Comparison of ENCODE assay signal across 13 mouse cellular contexts in genomic region chr16:25026191-25026590, GRCm38 (mm10).
DNase-seq lines count a peak whose midpoint lies in the region; ATAC-seq and TF ChIP-seq lines count a peak whose summit lies in the region.
"Had no signal": no experiment of that assay in that cellular context is flagged by ENCODE, and none has a peak within 500 bp of the region (broad histone marks: within the 10 kb centered on the region; RNA-seq: fewer than 3 reads in every experiment).

No protein-coding gene starts in this region.

- no peaks in the 10 kb centered on the region for H3K9me3 ChIP-seq in neural tube, embryonic 15.5 days (replicated peaks)
- H3K9me3 ChIP-seq: heart, embryonic 13.5 days had no signal

- intact Hi-C loops in left cerebral cortex, adult 2 months (cut with DNase I), result no loop called here

- no peak overlapping the region for H3K9ac ChIP-seq in neural tube, embryonic 15.5 days (replicated peaks)
- H3K9ac ChIP-seq: heart, embryonic 13.5 days; liver, embryonic 14.5 days had no signal

- WGBS in neural tube, embryonic 15.5 days, result 78% methylated on average over 1 of the region's 1 CpGs
- WGBS in kidney, adult 2 months, result 51% methylated on average over 1 of the region's 1 CpGs

- H3K27me3 ChIP-seq in neural tube, embryonic 15.5 days (replicated peaks), result no peaks in the 10 kb centered on the region
- H3K27me3 ChIP-seq in kidney, adult 2 months (replicated peaks; ENCODE audit: control insufficient read depth, insufficient read depth, low read length), result no peaks in the 10 kb centered on the region

- no peak overlapping the region for H3K4me3 ChIP-seq in neural tube, embryonic 15.5 days (replicated peaks)
- H3K4me3 ChIP-seq in kidney, adult 2 months (ENCODE audit: insufficient read depth, low read depth, low read length), result no peak overlapping the region
- no peak overlapping the region for H3K4me3 ChIP-seq in left cerebral cortex, adult 2 months
- H3K4me3 ChIP-seq: heart, embryonic 13.5 days had no signal

- DNase-seq in adrenal gland, postnatal 14 days, result peak; percentile 36
- no peak for DNase-seq in adrenal gland, postnatal 4 days (ENCODE audit: low spot score in 2 of 2)
- DNase-seq in neural tube, embryonic 10.5 days (ENCODE audit: extremely low spot score, low spot score), result peak; percentile 20
- peak; percentile 72 for DNase-seq in kidney, adult 2 months
- no peak for DNase-seq in right cerebral cortex, postnatal 36 days (ENCODE audit: low spot score in 2 of 2)
- no peak for DNase-seq in left cerebral cortex, adult 2 months (ENCODE audit: extremely low spot score in 1 of 2, low spot score in 2 of 2)
- no peak for DNase-seq in left cerebral cortex, adult 18-20 months (ENCODE audit: low spot score in 2 of 2)
- DNase-seq: cerebellum, adult 9-11 months; layer of hippocampus, adult 9-11 months had no signal

- ATAC-seq in neural tube, embryonic 15.5 days (ENCODE audit: low FRiP score), result no peak
- ATAC-seq: activated CD4-positive, CD25-positive, alpha-beta regulatory T cell, adult 4 months had no signal

- no peak for TF ChIP-seq CTCF in kidney, adult 2 months (conservative IDR thresholded peaks at IDR 0.05; ENCODE audit: insufficient read depth, insufficient read length, low read depth, low read length)
- TF ChIP-seq CTCF in left cerebral cortex, adult 2 months (IDR thresholded peaks at IDR 0.05), result no peak

- H3K4me1 ChIP-seq in neural tube, embryonic 15.5 days, result no peaks in the 10 kb centered on the region
- peaks cover 7% of the 10 kb centered on the region; the same call in 1 of the 2 replicates for H3K4me1 ChIP-seq in kidney, adult 2 months (ENCODE audit: control insufficient read depth, insufficient read depth, low read length)

- no peak overlapping the region for H3K27ac ChIP-seq in neural tube, embryonic 15.5 days (replicated peaks)
- peak overlapping the region; percentile 68 for H3K27ac ChIP-seq in kidney, adult 2 months (ENCODE audit: insufficient read depth, low read depth, low read length)
- no peak overlapping the region for H3K27ac ChIP-seq in left cerebral cortex, adult 2 months
- H3K27ac ChIP-seq: heart, embryonic 13.5 days; liver, embryonic 14.5 days had no signal

- no peak for TF ChIP-seq POLR2A in kidney, adult 2 months (IDR thresholded peaks at IDR 0.05; ENCODE audit: low read depth, low read length)

- H3K4me2 ChIP-seq in neural tube, embryonic 15.5 days, result no peak overlapping the region
- H3K4me2 ChIP-seq: heart, embryonic 13.5 days had no signal

- no peaks in the 10 kb centered on the region for H3K36me3 ChIP-seq in neural tube, embryonic 15.5 days
- no peaks in the 10 kb centered on the region for H3K36me3 ChIP-seq in kidney, adult 2 months (ENCODE audit: control insufficient read depth, insufficient read depth, low read length)
- H3K36me3 ChIP-seq: heart, embryonic 13.5 days had no signal

Comparison
In these comparisons a context has a peak if more than half of its experiments do, and no peak if none do; other contexts are left out.
1. DNase-seq: peak in adrenal gland, postnatal 14 days (single experiment), neural tube, embryonic 10.5 days (single experiment) and kidney, adult 2 months (single experiment); none in adrenal gland, postnatal 4 days (0 of 2), right cerebral cortex, postnatal 36 days (0 of 2), left cerebral cortex, adult 2 months (0 of 2) and left cerebral cortex, adult 18-20 months (0 of 2).